Mouse (Mus musculus): ENCODE results near the gene Acin1. TPM values are rescaled to one million over a fixed set of nuclear protein-coding genes. Genes with fewer than 3 reads are reported as not detected.

The Acin1 gene
- polyA plus RNA-seq, 1 experiment: 107 TPM

DNA sequence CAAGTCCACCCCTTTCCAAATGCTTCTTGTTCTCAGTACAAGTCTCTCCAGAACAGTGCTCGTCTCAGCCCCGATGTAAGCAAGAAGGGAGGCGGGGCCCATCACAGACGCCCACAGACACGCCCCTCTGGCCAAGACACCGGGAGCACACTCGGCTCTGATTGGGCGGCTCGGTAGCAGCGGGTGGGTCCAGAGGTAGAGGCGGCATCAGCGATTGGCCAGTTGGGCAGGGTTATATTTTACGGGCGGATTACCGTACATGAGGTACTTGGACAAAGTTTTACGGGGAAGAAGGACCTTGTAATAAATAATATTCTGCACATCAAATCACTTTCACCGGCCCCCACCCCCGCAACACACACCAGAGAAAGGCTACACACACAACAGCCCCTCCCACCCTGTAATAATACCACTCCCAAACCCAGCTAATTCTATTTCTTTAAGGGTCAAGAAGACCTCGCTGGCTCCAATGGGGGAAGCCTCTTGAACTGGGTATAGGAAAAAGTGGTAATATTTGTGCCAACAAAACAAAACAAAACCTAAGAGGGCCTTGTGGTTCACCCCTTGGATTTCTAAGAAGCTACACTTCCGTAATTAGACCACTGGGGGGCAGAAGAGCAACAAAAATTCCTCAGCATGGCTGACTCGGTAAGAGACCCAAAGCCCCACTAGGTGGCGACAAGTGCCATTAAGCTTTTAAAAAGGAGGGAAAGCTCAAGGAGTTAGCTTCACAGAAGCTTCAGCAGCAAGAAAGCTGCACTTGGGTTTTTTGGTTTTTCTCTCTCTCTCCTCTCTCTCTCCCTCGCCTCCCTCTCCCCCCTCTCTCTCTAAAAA lies 35.9 kb downstream of the Acin1 start:
- Histone ChIP-seq H3K79me3 (ENCODE audit: low read depth) (peaks cover 39% of the 10 kb centered on the region), H3K79me2 (ENCODE audit: control insufficient read depth, insufficient read depth) (peaks cover 62% of the 10 kb centered on the region), H3K36me3 (ENCODE audit: control insufficient read depth, insufficient read depth) (peaks cover 72% of the 10 kb centered on the region), H3ac (ENCODE audit: control insufficient read depth, insufficient read length, low read depth) (no peak overlapping the region), H3K4me3 (ENCODE audit: insufficient read depth, poor library complexity, severe bottlenecking) (no peak overlapping the region), H3K27me3 (ENCODE audit: control insufficient read depth, insufficient read depth, insufficient read length) (no peaks in the 10 kb centered on the region)
- peak; percentile 42 for TF ChIP-seq MAX (IDR thresholded peaks at IDR 0.05)
- no peak for TF ChIP-seq MYOD1 (IDR thresholded peaks at IDR 0.05; ENCODE audit: control insufficient read depth, insufficient read length, low read depth)
- TF ChIP-seq CTCF (IDR thresholded peaks at IDR 0.05; ENCODE audit: control insufficient read depth, insufficient read depth, insufficient read length): peak; percentile 68

DNA sequence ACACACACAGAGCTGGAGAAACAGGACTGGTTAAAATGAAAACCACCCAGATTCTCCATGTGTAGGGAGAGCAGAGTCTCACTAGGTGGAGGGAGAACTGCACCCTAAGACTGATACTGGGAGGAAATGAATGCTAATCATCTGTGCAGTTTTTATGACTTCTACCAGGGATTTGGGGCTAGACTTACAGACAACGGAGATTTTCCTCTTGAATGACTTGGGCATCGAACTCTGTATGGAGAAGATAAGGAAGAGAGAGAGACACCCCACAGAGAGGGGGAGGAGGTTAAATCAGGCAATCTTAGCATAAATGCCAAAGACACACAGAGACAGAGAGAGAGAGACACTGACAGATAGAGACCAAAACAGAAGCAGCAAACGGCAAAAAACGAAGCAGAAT lies 38.8 kb downstream of the Acin1 start:
- H3ac ChIP-seq (ENCODE audit: control insufficient read depth, insufficient read length, low read depth): no peak overlapping the region
- TF ChIP-seq FOSL1 (IDR thresholded peaks at IDR 0.05; ENCODE audit: insufficient read depth, low read length, poor library complexity, severe bottlenecking) (no peak), MYOG (IDR thresholded peaks at IDR 0.05; ENCODE audit: control insufficient read depth, extremely low read depth, insufficient read length) (no peak), CEBPB (IDR thresholded peaks at IDR 0.05; ENCODE audit: low read depth) (no peak), USF1 (IDR thresholded peaks at IDR 0.05; ENCODE audit: low read depth) (no peak), CTCF (IDR thresholded peaks at IDR 0.05; ENCODE audit: control insufficient read depth, insufficient read depth, insufficient read length) (no peak)
- H3K4me3 ChIP-seq (ENCODE audit: insufficient read depth, poor library complexity, severe bottlenecking): no peak overlapping the region
- H3K36me3 ChIP-seq (ENCODE audit: control insufficient read depth, insufficient read depth): peaks cover 90% of the 10 kb centered on the region
- H3K27me3 ChIP-seq (ENCODE audit: control insufficient read depth, insufficient read depth, insufficient read length): no peaks in the 10 kb centered on the region
- H3K79me2 ChIP-seq (ENCODE audit: control insufficient read depth, insufficient read depth): peaks cover 55% of the 10 kb centered on the region
- peaks cover 33% of the 10 kb centered on the region for H3K79me3 ChIP-seq (ENCODE audit: low read depth)

DNA sequence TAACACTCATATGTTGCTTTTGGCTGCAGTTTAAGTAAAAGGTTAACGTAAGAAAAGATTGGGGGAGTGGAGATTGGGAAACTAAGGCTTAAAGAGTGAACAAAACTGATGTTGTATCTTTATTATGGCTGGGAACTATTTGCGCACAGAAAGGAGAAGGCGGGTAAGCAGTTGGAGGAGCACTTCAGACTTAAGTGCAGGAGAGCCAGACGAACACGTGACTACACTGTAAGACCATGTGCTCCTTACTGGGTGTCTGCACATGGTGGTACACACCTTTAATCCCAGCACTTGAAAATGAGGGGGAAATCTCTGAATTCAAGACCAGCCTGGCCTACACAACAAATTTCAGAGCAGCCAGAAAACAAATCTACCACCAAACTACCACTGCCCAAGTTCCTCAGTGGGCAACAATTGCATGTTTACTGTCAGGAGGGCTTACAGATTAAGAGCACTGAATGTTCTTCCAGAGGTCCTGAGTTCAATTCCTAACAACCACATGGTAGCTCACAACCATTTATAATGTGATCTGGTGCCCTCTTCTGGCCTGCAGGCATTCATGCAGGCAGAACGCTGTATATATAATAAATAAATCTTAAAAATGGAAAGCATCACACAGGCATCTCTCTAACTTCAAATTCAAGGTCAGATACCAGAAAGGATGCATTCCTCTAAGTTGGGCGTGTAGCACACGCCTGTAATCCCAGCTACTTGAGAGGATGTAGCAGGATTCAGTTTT lies 39.7 kb downstream of the Acin1 start:
- Histone ChIP-seq H3K36me3 (ENCODE audit: control insufficient read depth, insufficient read depth) (peaks cover 95% of the 10 kb centered on the region), H3K79me3 (ENCODE audit: low read depth) (peaks cover 25% of the 10 kb centered on the region), H3ac (ENCODE audit: control insufficient read depth, insufficient read length, low read depth) (no peak overlapping the region), H3K4me3 (ENCODE audit: insufficient read depth, poor library complexity, severe bottlenecking) (no peak overlapping the region), H3K79me2 (ENCODE audit: control insufficient read depth, insufficient read depth) (peaks cover 47% of the 10 kb centered on the region), H3K27me3 (ENCODE audit: control insufficient read depth, insufficient read depth, insufficient read length) (no peaks in the 10 kb centered on the region)
- no peak for TF ChIP-seq MAX (IDR thresholded peaks at IDR 0.05)
- no peak for TF ChIP-seq MYOG (IDR thresholded peaks at IDR 0.05; ENCODE audit: control insufficient read depth, extremely low read depth, insufficient read length)
- no peak for TF ChIP-seq CTCF (IDR thresholded peaks at IDR 0.05; ENCODE audit: control insufficient read depth, insufficient read depth, insufficient read length)
- TF ChIP-seq FOSL1 (IDR thresholded peaks at IDR 0.05; ENCODE audit: insufficient read depth, low read length, poor library complexity, severe bottlenecking): no peak
- no peak for TF ChIP-seq CEBPB (IDR thresholded peaks at IDR 0.05; ENCODE audit: low read depth)
- TF ChIP-seq USF1 (IDR thresholded peaks at IDR 0.05; ENCODE audit: low read depth): no peak
- TF ChIP-seq MYOD1 (IDR thresholded peaks at IDR 0.05; ENCODE audit: control insufficient read depth, insufficient read length, low read depth): no peak

DNA sequence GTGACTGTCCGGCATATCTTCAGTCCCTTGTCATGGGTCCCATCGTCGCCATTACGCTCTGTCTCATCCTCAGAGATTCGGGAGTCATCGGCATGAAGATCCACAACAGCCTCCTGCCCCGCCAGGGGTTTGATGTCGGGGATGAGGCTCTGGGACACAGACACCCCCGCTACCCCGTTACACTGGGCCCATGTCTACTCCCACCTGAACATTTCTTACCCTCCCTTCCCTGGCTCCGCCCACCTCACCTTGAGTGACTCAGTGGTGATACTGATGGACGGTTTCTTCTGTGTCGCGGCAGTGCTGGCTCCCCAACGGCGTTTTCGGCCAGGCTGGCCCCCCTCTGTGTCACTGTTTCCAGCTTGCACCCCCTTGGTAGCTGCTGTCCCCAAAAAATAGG lies 40.3 kb downstream of the Acin1 start:
- Histone ChIP-seq H3K79me2 (ENCODE audit: control insufficient read depth, insufficient read depth) (peaks cover 41% of the 10 kb centered on the region), H3K36me3 (ENCODE audit: control insufficient read depth, insufficient read depth) (peaks cover 89% of the 10 kb centered on the region), H3K27me3 (ENCODE audit: control insufficient read depth, insufficient read depth, insufficient read length) (no peaks in the 10 kb centered on the region), H3K4me3 (ENCODE audit: insufficient read depth, poor library complexity, severe bottlenecking) (no peak overlapping the region), H3K79me3 (ENCODE audit: low read depth) (peaks cover 20% of the 10 kb centered on the region), H3ac (ENCODE audit: control insufficient read depth, insufficient read length, low read depth) (no peak overlapping the region)
- no peak for TF ChIP-seq FOSL1 (IDR thresholded peaks at IDR 0.05; ENCODE audit: insufficient read depth, low read length, poor library complexity, severe bottlenecking)
- TF ChIP-seq CEBPB (IDR thresholded peaks at IDR 0.05; ENCODE audit: low read depth): no peak
- no peak for TF ChIP-seq MYOG (IDR thresholded peaks at IDR 0.05; ENCODE audit: control insufficient read depth, extremely low read depth, insufficient read length)
- no peak for TF ChIP-seq USF1 (IDR thresholded peaks at IDR 0.05; ENCODE audit: low read depth)
- no peak for TF ChIP-seq MAX (IDR thresholded peaks at IDR 0.05)
- no peak for TF ChIP-seq MYOD1 (IDR thresholded peaks at IDR 0.05; ENCODE audit: control insufficient read depth, insufficient read length, low read depth)
- no peak for TF ChIP-seq CTCF (IDR thresholded peaks at IDR 0.05; ENCODE audit: control insufficient read depth, insufficient read depth, insufficient read length)

DNA sequence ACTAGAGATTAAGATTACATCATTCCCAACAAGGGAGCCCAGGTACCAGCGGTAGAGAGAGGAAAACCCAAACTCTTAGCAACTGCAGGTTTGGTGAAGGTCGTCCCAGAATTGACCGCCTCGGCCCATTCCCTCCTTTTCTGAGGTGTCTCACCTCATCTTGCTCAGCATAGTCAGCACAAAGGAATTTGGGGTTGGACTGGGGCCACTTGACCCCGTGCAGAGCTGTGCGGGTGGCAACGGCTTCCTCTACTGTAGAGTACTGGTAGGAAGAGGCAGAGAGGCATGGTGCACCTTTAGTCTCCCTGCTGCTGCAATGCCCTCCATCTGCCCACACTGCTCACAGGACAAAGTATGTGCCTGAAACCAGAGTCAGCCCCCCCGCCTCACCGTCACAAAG lies 42.4 kb downstream of the Acin1 start:
- no peaks in the 10 kb centered on the region for H3K27me3 ChIP-seq (ENCODE audit: control insufficient read depth, insufficient read depth, insufficient read length)
- no peak overlapping the region for H3ac ChIP-seq (ENCODE audit: control insufficient read depth, insufficient read length, low read depth)
- peaks cover 10% of the 10 kb centered on the region for H3K79me3 ChIP-seq (ENCODE audit: low read depth)
- H3K79me2 ChIP-seq (ENCODE audit: control insufficient read depth, insufficient read depth): peaks cover 20% of the 10 kb centered on the region
- TF ChIP-seq MYOG (IDR thresholded peaks at IDR 0.05; ENCODE audit: control insufficient read depth, extremely low read depth, insufficient read length): no peak
- no peak for TF ChIP-seq MYOD1 (IDR thresholded peaks at IDR 0.05; ENCODE audit: control insufficient read depth, insufficient read length, low read depth)
- TF ChIP-seq MAX (IDR thresholded peaks at IDR 0.05): no peak
- no peak for TF ChIP-seq CTCF (IDR thresholded peaks at IDR 0.05; ENCODE audit: control insufficient read depth, insufficient read depth, insufficient read length)
- TF ChIP-seq FOSL1 (IDR thresholded peaks at IDR 0.05; ENCODE audit: insufficient read depth, low read length, poor library complexity, severe bottlenecking): no peak
- no peak for TF ChIP-seq CEBPB (IDR thresholded peaks at IDR 0.05; ENCODE audit: low read depth)
- no peak for TF ChIP-seq USF1 (IDR thresholded peaks at IDR 0.05; ENCODE audit: low read depth)
- H3K4me3 ChIP-seq (ENCODE audit: insufficient read depth, poor library complexity, severe bottlenecking): no peak overlapping the region
- H3K36me3 ChIP-seq (ENCODE audit: control insufficient read depth, insufficient read depth): peaks cover 71% of the 10 kb centered on the region

All from C2C12 (cell line).